Mouse (Mus musculus): ENCODE data around the gene Asl.

The Asl gene

GRCm38 (mm10) chr5:130002301-130003146, 26.5 kb downstream of the Asl start, which contains the start of gene Gusb:
Gene Gusb (minus strand): TSS chr5:130003049.
- peak; percentile 50 to 63 for DNase-seq

GRCm38 (mm10) chr5:130001356-130001987, 27.6 kb downstream of the Asl start:
- DNase-seq, result no peak

- no peak for DNase-seq
Measured at GRCm38 (mm10) chr5:130000735-130001134, 28.3 kb downstream of the Asl start.

GRCm38 (mm10) chr5:129999097-129999496, 29.9 kb downstream of the Asl start:
- DNase-seq, result peak in 1 of 2 experiments; percentile 28

GRCm38 (mm10) chr5:129997700-129998099, 31.3 kb downstream of the Asl start:
- no peak for DNase-seq

- no peak for DNase-seq
Measured at GRCm38 (mm10) chr5:129994989-129995388, 34.1 kb downstream of the Asl start.

- DNase-seq, result no peak
Measured at GRCm38 (mm10) chr5:129993374-129993773, 35.7 kb downstream of the Asl start.

- DNase-seq, result no peak
Measured at GRCm38 (mm10) chr5:129991898-129992297, 37.1 kb downstream of the Asl start.

- DNase-seq, result no peak
Measured at GRCm38 (mm10) chr5:129989376-129989775, 39.7 kb downstream of the Asl start.

GRCm38 (mm10) chr5:129980216-129980615, 48.8 kb downstream of the Asl start:
- DNase-seq, result no peak

- no peak for DNase-seq
Measured at GRCm38 (mm10) chr5:129978608-129979007, 50.4 kb downstream of the Asl start.

GRCm38 (mm10) chr5:129977768-129978167, 51.3 kb downstream of the Asl start:
- DNase-seq, result no peak

- DNase-seq, result no peak
Measured at GRCm38 (mm10) chr5:129974866-129975311, 54.2 kb downstream of the Asl start.

- no peak for DNase-seq
Measured at GRCm38 (mm10) chr5:129974354-129974753, 54.7 kb downstream of the Asl start.

GRCm38 (mm10) chr5:129971491-129971890, 57.6 kb downstream of the Asl start:
- no peak for DNase-seq

- DNase-seq, result no peak
Measured at GRCm38 (mm10) chr5:129968417-129968816, 60.6 kb downstream of the Asl start.

- no peak for DNase-seq
Measured at GRCm38 (mm10) chr5:129966448-129966847, 62.6 kb downstream of the Asl start.

- DNase-seq, result no peak
Measured at GRCm38 (mm10) chr5:129963224-129963623, 65.8 kb downstream of the Asl start.

All from thymus, adult 18-20 months (tissue).